Mouse (Mus musculus) right cerebral cortex, postnatal 10 days (tissue): ENCODE measurements around the gene Pycr1.

Experiments used
- DNase-seq, 2 experiments: peaks; one replicate each; pipeline ENCODE4 v3.0.0; 2021; ENCODE audit warnings: low spot score in 2 of 2

The Pycr1 gene

DNA sequence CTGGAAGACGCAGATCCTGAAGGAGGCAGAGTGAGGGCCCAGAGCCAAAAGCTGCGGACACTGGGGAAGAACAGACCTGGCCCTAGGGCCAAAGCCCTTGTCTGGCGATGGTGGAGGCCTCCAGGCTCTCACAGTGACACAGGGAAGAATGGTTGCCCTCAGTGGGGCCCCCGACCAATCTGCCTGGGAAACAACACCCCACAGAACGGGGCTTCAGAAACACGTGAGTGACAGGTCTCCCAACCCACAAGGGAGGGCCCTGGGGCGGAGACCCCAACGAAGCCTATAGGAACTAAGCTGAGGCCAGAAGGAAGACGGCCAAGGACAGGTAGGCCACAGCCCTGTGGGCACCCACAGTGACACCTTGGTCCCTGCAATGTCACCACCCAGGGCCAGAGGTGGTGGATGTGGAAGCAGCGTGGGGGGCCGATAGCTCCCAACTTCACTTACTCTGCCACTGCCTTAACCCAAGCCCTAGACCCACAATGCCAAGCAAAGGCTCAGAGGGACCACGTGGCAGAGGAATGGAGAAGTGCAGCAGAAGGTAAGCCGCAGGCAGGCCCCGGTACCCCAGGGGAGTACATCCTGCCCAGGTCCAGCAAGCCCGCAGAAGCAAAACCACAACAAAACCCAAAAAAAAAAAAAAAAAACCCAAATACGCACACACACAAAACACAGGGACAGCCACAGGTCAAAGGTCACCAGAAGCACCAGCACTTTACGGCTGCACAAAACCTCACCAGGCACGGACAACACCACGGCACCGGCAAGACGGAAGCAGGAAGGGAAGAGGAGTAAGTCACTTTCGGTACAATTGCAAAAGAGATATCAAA is 15.9 kb downstream of the Pycr1 start:
- peak in 1 of 2 experiments; percentile 44 for DNase-seq

DNA sequence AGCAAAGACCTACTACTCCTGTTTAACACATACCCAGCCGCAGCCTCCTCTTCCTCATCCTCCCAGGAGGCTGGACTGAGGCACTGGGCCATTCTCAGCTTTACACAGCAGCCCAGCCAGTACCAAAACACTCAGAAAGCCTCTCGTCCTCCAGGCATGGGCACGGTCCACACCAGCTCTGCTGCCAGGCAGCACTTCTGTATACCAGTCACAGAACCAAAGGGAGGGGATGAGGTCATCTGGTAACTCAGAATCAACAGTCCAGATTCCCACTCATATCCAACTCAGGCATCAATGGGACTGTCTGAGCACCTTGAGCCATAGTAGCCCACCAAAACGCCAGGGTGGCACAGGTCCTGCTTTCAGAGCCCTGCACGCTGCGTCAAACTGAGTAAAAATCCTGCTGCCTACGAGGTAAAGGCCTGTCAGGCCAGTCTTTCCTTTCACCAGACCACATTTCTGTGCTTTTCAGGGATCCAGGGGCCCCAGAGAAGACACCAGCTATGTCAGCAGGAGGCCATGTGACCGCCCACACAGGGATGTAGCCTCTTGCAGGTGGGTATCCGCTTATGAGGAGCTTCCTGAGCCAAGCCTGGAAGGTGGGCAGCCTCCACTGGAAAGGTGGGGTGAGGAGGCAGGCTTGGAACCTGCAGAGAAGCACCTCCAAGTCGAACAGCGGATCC is 16.6 kb downstream of the Pycr1 start:
- DNase-seq, result peak in 1 of 2 experiments; percentile 22

DNA sequence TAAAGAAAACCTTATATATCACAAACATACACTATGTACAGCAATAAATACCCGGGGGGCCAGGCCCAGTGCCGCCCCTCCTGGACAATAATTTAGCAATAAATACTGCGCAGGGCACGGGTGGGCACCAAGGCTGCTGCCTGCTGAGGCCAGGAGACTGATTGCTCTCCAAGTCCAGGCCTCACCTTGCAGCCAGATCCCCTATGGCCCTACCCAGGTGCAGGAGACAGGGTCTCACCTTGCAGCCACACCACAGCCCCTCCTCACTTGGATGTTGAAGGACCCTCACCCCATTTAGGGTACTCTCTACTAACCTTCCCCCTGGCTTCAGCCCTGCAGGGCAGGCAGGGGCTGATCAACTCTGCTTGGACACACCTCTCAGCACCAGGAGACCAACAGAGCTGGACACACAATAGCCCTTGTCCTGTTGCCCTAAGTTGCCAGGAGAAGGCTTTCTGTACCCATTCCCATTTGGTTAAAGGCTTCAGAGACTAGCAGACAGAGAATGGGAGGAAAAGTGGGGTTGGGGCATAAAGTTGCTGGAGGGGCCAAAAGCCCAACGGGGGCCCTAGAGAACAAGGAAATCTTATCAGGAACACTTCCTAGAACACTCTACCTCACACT is 18.3 kb downstream of the Pycr1 start, which contains the start of gene Sirt7:
Sirt7 (minus strand) TSS at position 89 of the 624 bp plus-strand sequence.
- no peak for DNase-seq

DNA sequence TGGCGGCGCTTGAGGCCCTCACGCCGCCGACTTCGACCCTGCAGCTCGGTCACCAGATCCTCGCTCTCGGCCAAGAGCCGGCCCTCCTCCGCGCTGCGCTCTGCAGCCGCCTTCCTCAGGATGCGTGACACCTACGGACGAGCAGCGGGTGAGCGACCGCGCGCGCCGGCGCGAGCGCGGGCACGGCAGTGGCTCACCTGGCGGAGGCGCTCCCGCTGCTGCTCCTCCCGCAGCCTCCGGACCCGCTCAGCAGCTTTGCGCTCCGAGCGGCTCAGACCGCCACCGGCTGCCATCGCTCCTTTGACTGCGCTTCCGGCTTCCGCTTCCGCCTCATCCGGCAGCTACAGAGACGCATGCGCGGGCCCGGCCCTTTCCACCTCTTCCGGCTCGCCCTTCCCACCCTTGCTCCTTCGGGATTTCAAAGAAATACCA is 18.9 kb downstream of the Pycr1 start:
- peak; percentile 92 to 93 for DNase-seq

DNA sequence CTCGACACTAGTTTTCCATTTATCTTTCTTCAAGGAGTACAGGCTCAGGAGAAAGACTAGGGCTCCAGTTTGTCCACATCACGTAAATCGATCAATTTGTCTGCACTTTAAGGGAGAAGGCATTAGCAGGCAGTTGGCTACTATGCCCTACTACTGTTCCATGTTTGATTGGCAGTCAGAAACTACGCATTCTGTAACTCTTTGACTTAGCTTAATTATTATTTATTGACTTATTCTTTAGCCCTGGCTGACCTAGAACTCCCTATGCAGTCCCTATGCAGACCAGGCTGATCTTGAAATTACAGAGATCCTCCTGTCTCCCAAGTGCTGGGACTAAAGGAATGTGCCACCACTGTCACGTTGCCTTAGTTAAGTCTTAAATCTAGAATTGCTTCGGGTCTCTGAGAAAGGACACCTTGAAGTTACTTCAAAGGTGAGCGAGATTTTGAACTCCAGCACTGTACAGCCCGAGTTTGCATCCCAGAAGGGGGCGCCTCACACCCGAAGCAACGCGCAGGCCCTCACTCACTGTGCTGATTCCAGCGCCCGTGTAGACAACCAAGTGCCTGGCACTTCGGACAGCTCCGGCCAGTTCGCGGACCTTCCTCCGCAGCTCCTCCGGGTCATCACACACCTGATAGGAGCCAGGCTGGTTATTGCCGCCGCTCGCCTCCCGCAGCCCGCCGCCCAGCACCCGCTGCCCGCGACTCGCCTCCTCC is 19.4 kb downstream of the Pycr1 start:
- DNase-seq, result peak; percentile 75 to 79

DNA sequence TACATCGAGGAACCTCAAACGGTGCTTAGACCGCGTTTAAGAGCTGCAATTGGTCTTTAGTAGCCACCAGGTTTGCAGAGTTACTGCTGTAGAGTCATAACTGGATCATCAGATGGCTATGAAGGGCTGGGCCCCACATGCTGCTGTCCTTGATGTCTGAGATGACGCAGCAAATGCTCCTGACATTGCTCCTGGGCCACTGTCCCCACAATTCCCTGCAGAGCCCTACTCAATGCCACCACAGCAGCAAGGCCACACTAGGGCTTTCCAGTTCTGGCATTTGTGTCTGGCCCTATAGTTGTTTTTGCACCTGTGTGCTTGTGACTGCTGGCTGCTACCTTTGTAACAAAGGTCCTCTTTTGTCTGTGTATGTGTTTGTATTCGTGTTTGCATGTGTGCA is 20.8 kb downstream of the Pycr1 start:
- DNase-seq, result no peak

DNA sequence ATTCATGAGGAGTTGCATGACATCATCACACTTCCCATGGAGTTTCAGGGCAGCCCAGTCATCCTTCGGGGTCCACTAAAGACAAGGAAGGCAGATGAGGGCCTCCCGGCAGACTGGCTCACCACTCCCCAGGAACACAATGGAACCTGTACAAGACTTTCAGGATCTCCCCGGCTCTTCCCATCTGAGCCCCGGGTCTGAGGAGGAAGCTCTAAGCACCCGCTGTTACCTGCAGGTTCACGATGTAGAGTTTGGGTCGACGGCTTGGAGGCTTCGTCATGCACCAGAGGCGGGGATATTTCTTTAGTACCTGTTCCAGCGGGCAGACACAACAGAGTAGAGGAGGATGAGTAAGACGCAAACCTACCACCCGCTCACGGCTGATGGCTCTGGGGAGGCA is 23.4 kb downstream of the Pycr1 start:
- peak in 1 of 2 experiments; percentile 26 for DNase-seq

DNA sequence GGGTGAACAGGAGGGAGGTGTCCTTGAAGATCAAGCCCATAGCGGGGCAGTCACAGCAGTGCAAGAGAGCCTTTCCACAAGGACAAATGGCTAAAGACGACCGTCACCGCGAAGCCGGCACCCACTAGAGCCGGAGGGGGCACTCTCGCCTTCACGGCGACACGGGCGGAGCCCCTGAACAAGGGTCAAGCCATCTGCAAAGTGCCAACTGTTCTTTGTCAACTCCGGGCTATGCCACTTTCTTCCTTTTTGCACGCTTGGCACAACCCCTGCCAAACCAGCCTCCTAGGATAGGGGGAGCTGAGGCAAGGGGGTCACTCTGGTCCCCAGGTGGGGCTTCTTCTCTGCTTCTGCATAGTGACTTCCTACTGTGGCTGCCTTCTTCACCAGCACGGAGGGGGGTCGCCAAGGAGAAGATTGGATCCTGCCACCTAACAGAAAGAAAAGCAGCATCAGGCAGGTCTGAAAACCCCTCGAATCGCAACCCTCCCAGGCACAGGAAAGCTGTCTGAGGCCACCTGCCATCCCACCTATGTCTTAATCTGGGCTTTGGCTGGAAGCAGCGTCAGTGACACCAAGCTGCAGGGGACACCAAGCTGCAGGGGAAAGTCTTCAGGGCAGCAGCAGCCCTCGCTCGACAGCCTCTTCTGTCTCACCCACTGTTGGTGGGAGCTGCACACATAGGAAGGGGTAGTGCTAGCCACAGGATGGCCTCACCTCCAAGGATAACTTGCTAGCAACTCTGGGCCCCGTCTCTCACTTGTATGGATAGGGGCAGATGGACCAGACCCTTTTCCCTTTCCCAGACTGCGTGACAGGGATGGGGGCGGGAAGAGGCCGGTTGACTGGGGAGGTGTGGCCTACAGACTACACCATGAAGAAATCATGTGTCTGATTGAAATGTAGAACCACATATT is 24.7 kb downstream of the Pycr1 start:
- peak in 1 of 2 experiments; percentile 37 for DNase-seq

DNA sequence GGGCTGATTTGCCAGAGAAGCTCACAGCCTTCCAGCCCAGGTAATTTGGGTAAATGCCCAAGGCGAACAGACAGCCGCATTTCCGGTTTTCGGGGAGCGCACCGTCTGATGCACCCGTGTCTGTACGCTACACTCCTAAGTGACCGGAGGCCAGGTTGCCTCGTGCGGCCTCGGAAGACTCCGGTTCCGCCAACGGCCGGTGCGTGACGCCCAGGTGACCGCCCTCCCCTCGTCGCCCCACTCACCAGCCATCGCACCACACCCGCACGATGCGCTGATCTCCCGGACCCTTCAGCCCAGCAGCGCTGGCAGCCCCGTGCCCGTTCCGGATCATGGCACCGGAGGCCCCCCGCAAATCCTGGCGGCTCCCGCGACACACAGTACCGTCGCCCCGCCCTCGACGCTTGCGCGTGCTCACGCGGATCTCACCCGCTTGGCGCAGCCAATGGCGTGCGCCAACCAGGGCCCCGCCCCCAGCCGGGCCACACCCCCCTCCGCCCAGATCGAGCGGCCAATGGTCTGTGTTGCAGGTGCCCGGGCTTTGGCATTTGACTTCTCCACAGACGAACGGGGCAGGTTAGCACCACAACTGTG is 26.0 kb downstream of the Pycr1 start, which contains the start of gene Pcyt2:
Pcyt2 (minus strand) TSS at position 418 of the 594 bp plus-strand sequence.
- DNase-seq, result peak; percentile 94

DNA sequence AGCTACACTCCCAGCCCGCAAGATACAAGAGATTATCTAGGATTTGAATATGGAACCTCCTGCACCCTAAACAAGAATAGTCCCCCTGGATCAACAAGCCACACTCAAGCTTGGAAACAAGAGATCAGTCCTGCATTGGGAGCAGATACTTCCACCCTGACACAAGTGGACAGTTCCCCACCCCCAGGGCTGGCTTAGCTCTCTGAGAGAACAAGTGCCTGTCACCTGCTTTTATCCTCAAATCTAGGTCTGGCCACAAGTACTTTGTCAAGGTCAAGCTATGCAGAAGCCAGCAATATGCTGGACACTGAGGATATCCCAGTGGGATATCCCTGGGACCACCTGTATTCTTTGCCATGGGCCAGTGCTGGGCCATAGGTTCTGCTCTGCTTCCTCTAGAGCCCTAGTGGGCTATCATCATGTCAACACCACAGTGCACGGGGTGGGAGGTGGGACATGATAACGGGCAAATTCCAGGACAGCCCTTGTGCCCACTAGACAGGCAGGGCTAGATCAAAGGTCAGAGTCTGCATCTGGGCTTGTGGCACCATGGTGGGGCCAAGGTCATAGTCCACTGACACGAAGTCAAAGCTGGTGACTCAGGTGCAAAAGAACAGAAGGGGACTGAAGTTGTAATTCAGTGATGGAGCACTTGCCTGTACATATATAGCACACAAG is 26.8 kb downstream of the Pycr1 start:
- peak in 1 of 2 experiments; percentile 32 for DNase-seq

DNA sequence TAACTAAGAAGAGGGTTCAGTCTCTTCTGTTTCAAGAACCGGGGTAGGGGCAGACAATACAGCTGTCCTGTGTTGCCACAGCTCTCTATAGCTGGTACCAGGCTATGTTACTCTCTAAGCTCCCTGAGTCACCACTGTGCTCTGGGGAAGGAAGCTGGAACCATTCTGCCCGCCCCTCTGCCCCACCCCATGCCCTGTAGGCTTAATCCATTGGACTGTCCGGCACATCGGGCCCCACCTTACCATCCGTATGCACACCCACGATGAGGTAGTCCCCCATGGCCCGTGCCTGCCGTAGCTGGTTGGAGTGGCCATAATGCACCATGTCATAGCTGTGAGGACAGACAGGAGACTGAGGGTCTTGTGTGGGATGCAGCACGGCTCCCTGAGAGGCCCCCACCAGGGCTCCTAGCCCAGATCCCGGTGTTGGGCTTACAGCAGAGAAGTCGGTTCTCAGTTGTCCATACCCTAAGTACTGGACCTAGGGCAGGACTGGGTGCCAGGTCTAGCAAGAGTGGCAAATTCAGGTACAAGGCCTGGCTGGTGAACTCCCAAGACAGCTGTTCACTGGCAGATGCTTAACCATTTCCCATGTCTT is 27.9 kb downstream of the Pycr1 start:
- DNase-seq, result peak in 1 of 2 experiments; percentile 32

DNA sequence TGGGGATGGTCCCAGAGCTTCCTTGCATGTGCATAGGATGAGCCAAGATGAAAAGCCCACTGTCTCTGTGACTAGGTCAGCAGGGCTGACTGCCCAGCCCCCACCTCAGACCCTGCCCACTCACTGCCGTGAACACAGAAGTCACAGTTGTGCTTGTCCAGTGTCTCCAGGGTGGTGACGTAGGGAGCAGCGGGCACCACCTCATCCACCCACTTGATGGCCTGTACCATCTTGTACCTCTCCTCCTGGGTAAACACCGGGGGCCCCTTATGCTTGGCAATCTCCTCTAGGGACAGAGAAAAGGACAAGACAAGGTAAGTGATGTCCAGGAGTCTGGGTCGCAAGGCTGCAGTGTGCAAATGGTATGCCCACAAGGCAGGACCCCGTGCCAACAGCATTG is 28.4 kb downstream of the Pycr1 start:
- peak in 1 of 2 experiments; percentile 29 for DNase-seq

DNA sequence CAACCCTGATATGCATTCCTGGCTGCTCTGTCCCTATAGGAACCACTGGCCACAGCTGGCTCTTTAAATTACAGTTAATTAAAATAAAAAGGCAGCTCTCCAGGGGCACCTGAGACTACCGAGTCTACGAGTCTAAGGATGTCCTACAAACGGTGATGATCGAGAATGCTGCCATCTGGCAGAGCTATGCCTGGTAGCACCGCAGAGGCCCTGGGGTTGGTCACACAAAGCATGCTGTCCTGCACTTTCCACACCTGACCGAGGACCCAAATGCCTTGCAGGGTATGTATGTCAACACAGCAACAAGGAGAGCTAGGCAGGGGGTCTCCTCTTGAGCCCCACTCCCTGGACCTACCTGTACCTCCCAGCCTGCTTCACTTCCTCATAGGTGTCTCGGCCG is 29.6 kb downstream of the Pycr1 start:
- DNase-seq, result peak in 1 of 2 experiments; percentile 29

DNA sequence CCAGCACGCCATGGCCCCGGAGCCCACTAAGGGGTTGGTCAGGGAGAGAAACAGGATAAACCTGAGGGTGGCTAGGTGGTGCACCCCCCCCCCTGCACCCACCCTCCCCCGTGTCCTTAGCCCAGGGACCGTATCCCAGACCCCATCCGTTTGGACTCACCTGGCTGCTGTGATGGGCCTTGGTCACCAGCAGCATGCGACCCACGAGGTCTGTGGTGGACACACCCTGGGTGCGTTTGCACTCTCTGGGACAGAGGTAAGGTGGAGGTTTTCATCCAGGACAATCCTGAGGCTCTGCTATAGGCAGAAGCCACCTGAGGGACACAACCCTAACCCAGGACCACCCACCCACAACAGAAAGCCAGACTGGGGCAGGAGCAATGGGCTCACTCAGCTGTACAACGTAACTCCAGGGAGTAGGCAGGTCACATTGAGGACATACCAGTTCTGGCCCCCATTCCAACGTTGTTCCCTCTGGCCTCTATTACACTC is 30.0 kb downstream of the Pycr1 start:
- DNase-seq, result peak in 1 of 2 experiments; percentile 27

DNA sequence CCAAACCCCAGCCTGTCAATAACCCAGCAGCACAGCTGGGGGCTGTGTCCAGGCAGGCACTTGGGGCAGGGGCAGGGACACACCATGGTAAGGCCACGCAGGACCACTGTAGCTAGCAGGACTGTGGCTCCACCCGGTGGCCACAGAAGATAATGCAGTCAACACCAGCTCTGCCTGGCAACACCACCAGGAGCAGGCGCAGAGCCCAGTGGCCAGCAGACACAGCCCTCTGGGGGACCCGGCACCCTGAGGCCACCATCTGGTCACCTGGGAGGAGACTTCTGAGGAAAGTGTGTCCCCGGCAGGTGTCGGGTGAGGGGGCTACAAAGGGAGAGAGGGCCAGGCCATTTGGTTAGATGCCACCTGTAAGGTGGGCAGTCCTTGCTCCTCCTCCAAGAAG is 30.8 kb downstream of the Pycr1 start:
- DNase-seq, result peak; percentile 75 to 77

DNA sequence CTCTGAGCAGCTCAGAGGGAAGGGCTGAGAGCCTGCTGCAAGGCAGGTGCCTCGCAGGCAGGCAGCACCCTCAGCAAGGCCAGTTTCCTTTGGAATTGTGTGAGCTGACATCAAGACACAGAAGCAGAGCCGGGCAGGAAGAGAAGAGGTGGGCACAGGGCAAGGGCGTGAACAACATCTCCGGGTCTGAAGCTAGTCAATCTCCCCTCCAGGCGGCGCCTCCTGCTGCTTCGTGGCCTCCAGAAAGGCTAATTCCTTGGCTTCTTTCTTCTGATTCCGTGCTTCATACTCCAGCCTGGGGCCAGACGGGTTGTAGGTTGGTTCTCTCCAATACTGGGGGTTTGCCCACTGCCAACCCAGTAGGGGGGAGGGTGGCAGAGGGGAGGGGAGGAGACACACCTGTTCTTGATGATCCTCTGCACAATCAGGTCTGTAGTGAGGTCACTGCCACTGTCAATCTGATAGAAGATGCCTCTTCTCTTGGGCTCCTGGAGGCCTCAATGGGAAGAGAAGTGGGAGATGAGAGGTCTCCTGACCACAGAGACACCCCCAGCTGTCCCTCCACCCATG is 33.0 kb downstream of the Pycr1 start:
- DNase-seq, result peak in 1 of 2 experiments; percentile 30

DNA sequence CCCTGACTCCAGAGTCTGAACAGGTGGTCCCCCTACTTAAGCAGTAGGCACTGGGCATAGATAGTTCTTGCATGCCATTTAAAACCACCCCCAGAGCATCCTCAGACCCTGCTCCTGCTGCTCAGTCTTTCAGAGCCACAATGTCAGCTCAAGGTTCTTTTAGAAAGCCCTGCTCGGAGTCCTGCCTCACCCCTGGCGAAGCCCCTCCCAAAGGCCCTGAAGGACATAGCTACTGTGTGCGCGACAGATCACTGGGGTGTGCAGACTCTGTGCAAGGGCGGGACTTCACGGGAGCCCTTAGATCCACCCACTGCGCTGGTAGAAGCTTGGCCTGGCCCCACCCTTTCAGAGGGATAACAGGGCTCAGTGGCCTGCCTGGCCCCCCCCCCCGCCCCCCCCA is 34.3 kb downstream of the Pycr1 start:
- DNase-seq, result peak in 1 of 2 experiments; percentile 27

DNA sequence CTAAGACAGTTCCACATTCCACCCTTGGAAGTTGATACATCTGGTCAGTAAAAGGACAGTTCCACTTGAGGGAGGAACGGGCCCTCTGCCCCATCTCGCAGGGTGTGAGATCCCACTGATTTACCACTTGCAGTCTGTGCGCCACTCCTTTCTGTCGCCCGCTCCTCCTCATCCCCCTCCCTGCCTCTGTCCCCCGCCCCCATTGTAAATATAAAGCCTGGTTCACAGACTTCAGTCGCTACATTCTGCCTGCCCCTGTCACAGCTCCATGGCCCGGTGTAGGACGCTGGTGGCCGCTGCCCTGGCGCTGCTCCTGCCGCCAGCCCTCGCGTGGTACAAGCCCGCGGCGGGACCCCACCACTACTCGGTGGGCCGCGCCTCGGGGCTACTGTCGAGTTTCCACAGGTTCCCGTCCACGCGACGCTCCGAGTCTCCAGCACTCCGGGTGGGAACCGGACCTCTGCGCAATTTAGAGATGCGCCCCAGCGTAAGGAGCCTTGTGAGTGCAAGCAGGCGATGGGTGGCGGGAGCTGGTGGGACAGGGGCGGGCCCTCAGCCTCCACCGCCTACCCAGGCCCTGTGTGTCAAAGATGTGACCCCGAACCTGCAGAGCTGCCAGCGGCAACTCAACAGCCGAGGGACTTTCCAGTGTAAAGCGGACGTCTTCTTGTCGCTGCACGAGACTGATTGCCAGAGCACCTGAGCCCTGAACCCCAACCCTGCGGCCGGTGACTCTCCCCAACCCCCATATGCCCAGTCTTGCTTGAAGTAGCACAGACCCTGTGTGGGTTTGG is 35.1 kb downstream of the Pycr1 start, which contains the start of gene Npb:
Npb (plus strand) TSS at position 237 of the 794 bp plus-strand sequence.
- peak in 1 of 2 experiments; percentile 34 for DNase-seq
